Mouse (Mus musculus) lung, postnatal 25 days (tissue): ENCODE results near the gene Dusp8.

Experiments used
- DNase-seq: peaks from one replicate; pipeline ENCODE4 v3.0.0; 2022; ENCODE audit warnings: low spot score

Gene Dusp8

DNA sequence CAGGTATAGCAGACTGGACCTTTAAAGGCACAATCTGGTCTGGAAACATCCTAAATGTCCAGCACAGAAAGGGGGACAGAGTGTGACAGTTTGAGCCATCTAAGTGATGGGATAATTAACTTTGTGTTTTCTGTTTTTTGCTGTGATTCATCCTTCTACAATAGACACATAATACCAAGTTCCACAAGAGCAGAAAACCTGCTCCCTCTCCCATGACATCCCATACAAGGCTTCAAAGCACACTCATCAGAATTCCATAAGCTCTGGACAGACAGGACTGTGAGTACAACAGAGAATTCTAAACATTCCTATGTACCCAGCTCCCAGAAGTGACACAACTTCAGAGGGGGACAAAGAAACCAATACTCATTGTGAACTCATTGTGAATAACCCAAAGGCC lies 45.1 kb downstream of the Dusp8 start:
- DNase-seq: no peak

DNA sequence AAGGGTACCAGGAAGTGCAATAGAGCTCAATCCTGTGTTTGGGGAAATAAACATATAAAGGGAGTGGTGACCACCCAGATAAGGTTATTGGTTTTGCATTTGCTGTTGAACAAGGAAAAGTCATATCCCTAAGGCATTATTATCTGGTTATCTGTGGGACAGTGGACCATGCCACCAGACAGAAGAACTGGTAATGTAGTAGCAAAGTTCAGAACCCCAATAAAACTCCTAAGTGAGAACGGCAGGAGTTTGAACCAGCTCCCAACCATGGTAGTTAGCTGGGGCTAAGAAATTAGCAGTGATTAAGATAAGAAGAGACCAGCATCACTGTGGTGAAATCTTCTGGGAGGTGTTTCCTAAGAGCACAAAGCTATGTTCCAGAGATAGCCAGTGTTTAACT lies 49.7 kb downstream of the Dusp8 start:
- no peak for DNase-seq

- DNase-seq: no peak
These were observed 50.3 kb downstream of the Dusp8 start for GRCm38 (mm10) chr7:142045344-142045743.

DNA sequence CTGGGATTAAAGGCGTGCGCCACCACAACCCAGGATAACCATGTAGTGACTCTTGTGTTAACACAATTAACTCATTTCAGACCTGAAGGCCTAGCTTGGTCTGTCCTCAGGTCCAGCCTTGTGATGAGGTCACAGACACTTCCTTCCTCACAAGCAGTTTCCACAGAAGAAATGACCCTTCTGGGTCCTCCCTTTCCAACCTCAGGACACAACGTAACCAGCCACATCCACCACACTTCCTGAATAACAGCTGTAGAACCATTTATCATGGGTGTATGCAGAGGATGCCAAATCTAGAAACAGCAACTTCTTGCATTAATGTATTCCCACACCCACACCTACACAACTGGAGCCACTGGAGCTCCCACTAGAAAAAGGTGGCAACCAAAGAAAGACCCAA lies 54.9 kb downstream of the Dusp8 start:
- peak; percentile 38 for DNase-seq

DNA sequence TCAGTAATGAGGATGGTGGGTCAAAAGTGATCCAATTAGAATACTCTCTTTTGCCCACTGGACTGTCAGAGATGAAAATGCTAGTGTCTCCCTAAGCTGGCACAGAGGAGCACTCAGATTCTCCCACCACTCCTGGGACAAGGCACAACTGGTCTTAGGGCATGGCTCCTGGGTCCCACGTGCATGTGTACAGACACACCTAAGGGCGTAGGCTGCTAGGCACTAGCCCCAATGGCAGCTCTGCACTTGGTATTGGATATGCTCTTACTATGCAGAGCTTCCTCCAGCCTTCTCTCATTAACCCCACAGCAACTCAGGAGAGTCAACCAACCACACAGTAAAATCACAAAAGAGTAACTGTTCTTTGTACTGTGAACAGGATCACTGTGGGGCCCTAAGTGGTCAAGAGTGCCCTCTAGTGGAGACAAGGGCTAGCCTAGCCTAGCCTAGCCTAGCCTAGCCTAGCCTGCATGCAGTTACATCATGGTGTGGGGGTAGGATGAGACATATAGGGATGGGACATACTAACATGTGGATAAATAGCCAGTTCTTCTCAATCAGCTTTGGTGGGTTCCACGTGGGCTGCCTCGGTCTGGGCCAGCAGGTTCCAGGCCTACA lies 58.0 kb downstream of the Dusp8 start:
- DNase-seq: peak; percentile 68

DNA sequence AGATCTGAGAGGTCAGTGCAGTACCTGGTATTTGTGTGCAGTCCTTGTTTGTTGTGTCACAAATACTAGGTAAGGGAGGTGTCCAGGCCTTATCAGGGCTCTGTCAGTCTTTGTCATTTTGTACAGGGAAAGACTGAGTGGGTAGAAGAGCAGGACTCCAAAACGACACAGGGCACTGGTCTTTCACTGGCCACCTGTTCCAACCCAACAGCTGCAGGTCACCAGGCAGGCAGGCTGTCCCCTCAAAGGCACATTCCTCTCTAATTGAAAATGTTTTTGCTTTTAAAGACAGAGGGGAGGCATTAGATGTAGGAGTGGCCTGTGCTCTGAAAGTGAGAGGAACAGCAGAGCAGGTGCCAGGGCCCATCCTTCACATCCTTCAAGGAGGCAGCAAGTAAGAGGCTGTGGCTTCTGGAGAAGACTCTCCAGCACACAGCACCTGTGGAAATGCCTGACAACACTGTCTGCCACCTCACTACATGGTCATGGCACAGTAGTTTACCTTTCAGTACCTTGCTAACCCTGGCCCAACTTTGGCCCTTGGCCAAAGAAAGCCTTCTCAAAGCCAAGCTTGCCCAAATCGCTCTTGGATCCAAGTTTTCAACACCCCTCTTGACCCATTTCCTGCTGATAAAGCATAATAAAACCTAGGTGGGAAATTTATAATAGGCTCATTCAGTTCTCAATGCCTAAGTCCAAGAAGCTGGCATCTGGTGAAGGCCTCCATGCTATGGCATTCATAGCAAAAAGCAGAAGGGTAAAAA lies 60.4 kb downstream of the Dusp8 start:
- no peak for DNase-seq

- peak; percentile 84 for DNase-seq
These were observed 61.4 kb downstream of the Dusp8 start for GRCm38 (mm10) chr7:142034198-142034597.

GRCm38 (mm10) chr7:142030073-142030472 lies 65.6 kb downstream of the Dusp8 start:
- DNase-seq: no peak
